Mouse (Mus musculus): ENCODE results near the gene Stn1. TPM values are rescaled to one million over a fixed set of nuclear protein-coding genes. Genes with fewer than 3 reads are reported as not detected.

The Stn1 gene
- polyA plus RNA-seq, 1 experiment from 2014 or later: 27.2 TPM

GRCm38 (mm10) chr19:47517570-47517969, 19.7 kb downstream of the Stn1 start:
- H3K4me2 ChIP-seq: no peak overlapping the region
- peaks cover 6% of the 10 kb centered on the region; the same call in 1 of the 2 replicates for H3K4me1 ChIP-seq
- H3K36me3 ChIP-seq: peaks cover 17% of the 10 kb centered on the region; the same call in 1 of the 2 replicates
- no peak for ATAC-seq (ENCODE audit: low FRiP score)
- H3K27ac ChIP-seq (replicated peaks): no peak overlapping the region
- H3K4me3 ChIP-seq (replicated peaks): no peak overlapping the region
- H3K27me3 ChIP-seq (replicated peaks): no peaks in the 10 kb centered on the region
- 66% methylated on average over 8 of the region's 8 CpGs for WGBS
- H3K9ac ChIP-seq (replicated peaks): no peak overlapping the region
- no peaks in the 10 kb centered on the region for H3K9me3 ChIP-seq (replicated peaks)

- Histone ChIP-seq H3K9ac (replicated peaks) (no peak overlapping the region), H3K27ac (replicated peaks) (no peak overlapping the region), H3K36me3 (0 out of 2 replicates have a peak, but pooled peaks cover 13% of the 10 kb centered on the region), H3K9me3 (replicated peaks) (no peaks in the 10 kb centered on the region), H3K4me1 (peaks cover 6% of the 10 kb centered on the region; the same call in 1 of the 2 replicates), H3K4me3 (replicated peaks) (no peak overlapping the region), H3K4me2 (no peak overlapping the region), H3K27me3 (replicated peaks) (no peaks in the 10 kb centered on the region)
- ATAC-seq (ENCODE audit: low FRiP score): no peak
- WGBS: 96% methylated on average over 12 of the region's 12 CpGs
These were observed 20.4 kb downstream of the Stn1 start for GRCm38 (mm10) chr19:47516879-47517278.

DNA sequence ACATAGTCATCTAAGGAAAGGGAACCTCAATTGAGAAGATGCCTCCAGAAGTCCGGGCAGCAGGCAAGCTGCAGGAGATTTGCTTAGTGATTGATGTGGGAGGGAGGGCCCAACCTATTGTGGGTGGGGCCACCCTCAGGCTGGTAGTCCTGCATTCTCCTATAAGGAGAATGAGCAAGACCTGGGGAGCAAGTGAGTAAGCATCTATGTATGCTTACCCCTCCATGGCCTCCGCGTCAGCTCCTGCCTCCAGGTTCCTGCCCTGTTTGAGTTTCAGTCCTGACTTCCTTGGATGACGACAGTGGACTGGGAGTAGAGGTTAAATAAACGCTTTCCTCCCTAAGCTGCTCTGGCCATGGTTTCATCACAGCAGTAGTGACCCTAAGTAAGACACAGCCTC, 22.2 kb downstream of the Stn1 start:
- Histone ChIP-seq H3K4me2 (no peak overlapping the region), H3K27ac (replicated peaks) (no peak overlapping the region), H3K4me3 (replicated peaks) (no peak overlapping the region), H3K4me1 (peaks cover 14% of the 10 kb centered on the region), H3K27me3 (replicated peaks) (no peaks in the 10 kb centered on the region), H3K9ac (replicated peaks) (no peak overlapping the region), H3K9me3 (replicated peaks) (no peaks in the 10 kb centered on the region), H3K36me3 (0 out of 2 replicates have a peak, but pooled peaks cover 13% of the 10 kb centered on the region)
- WGBS: 81% methylated on average over 5 of the region's 5 CpGs
- no peak for ATAC-seq (ENCODE audit: low FRiP score)

GRCm38 (mm10) chr19:47513618-47513897, 23.7 kb downstream of the Stn1 start:
- H3K27ac ChIP-seq (replicated peaks): no peak overlapping the region
- H3K27me3 ChIP-seq (replicated peaks): no peaks in the 10 kb centered on the region
- WGBS: 77% methylated on average over 4 of the region's 4 CpGs
- ATAC-seq (ENCODE audit: low FRiP score): no peak
- H3K9ac ChIP-seq (replicated peaks): no peak overlapping the region
- H3K4me1 ChIP-seq: peaks cover 8% of the 10 kb centered on the region
- 0 out of 2 replicates have a peak, but pooled peaks cover 13% of the 10 kb centered on the region for H3K36me3 ChIP-seq
- H3K9me3 ChIP-seq (replicated peaks): no peaks in the 10 kb centered on the region
- no peak overlapping the region for H3K4me2 ChIP-seq
- no peak overlapping the region for H3K4me3 ChIP-seq (replicated peaks)

DNA sequence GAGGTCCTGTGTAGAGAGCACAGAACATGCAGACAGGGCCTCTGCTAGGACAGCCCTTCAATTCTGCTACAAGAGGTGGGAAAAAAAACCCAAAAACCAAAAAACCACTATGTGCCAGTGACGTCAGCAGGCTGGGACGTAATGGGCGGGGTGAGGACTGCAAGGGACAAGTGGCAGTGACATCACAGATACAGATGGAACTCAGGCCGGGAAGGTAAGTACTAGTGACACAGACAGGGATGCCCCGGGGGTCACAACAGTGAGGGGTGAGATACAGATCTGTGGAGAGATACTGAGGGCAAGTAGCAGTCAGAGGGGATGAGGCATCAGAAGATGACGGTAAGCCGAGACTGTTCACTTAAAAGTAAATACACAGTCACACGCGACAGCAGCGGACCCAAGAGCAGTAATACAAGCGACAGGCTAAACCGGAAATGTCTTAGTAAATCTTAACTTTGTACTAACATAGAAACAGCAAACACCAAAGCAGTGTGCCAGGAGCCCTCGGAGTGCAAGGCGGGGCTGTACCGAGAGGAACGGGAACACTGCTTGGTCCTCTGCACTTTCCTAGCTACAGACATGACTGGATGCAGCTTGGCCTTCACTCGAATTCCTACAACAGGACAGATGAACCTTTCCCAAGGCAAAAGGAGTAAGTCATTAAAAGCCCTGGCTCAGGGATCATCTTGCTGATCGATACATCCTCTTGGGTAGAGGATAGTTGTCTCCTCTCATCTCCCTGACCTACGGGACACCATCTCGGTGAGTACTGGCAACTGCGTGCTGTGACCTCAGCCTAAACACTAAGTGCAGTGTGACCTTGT, 24.3 kb downstream of the Stn1 start:
- H3K4me1 ChIP-seq: peaks cover 9% of the 10 kb centered on the region
- no peaks in the 10 kb centered on the region for H3K27me3 ChIP-seq (replicated peaks)
- no peak overlapping the region for H3K4me2 ChIP-seq
- no peaks in the 10 kb centered on the region for H3K9me3 ChIP-seq (replicated peaks)
- no peak overlapping the region for H3K9ac ChIP-seq (replicated peaks)
- H3K4me3 ChIP-seq (replicated peaks): no peak overlapping the region
- WGBS: 92% methylated on average over 21 of the region's 21 CpGs
- no peak for ATAC-seq (ENCODE audit: low FRiP score)
- H3K36me3 ChIP-seq: 0 out of 2 replicates have a peak, but pooled peaks cover 13% of the 10 kb centered on the region
- no peak overlapping the region for H3K27ac ChIP-seq (replicated peaks)

DNA sequence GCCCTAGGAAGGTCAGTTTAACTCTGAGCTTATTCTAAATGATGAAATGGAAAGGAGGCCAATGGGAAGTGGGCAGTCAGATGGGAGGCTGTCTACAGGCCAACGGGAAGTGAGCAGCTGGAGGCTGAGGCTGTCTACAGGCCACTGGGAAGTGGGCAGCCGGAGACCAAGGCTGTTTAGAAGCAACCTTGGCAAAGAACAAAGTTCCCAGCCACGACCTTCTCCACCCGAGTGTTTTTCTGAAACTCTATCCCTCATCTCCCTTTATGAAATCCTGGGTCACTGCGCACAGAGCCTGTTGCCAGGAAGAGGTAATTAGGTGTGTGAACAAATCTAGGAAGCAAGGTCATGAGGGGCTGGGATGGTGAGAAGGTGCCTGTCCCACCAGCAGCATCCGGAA, 25.3 kb downstream of the Stn1 start:
- 0 out of 2 replicates have a peak, but pooled peaks cover 13% of the 10 kb centered on the region for H3K36me3 ChIP-seq
- H3K27ac ChIP-seq (replicated peaks): no peak overlapping the region
- no peak for ATAC-seq (ENCODE audit: low FRiP score)
- H3K27me3 ChIP-seq (replicated peaks): no peaks in the 10 kb centered on the region
- H3K4me3 ChIP-seq (replicated peaks): no peak overlapping the region
- peaks cover 17% of the 10 kb centered on the region for H3K4me1 ChIP-seq
- H3K4me2 ChIP-seq: no peak overlapping the region
- no peaks in the 10 kb centered on the region for H3K9me3 ChIP-seq (replicated peaks)
- H3K9ac ChIP-seq (replicated peaks): no peak overlapping the region
- 90% methylated on average over 6 of the region's 6 CpGs for WGBS

- WGBS: 65% methylated on average over 7 of the region's 7 CpGs
- H3K27me3 ChIP-seq (replicated peaks): no peaks in the 10 kb centered on the region
- H3K27ac ChIP-seq (replicated peaks): peak overlapping the region; percentile 34; the same call in 1 of the 2 replicates
- H3K9me3 ChIP-seq (replicated peaks): no peaks in the 10 kb centered on the region
- no peak overlapping the region for H3K9ac ChIP-seq (replicated peaks)
- H3K4me2 ChIP-seq: no peak overlapping the region
- no peak for ATAC-seq (ENCODE audit: low FRiP score)
- H3K4me3 ChIP-seq (replicated peaks): no peak overlapping the region
- peaks cover 17% of the 10 kb centered on the region for H3K4me1 ChIP-seq
- 0 out of 2 replicates have a peak, but pooled peaks cover 13% of the 10 kb centered on the region for H3K36me3 ChIP-seq
These were observed 26.0 kb downstream of the Stn1 start for GRCm38 (mm10) chr19:47511294-47511675.

GRCm38 (mm10) chr19:47510473-47511293, 26.6 kb downstream of the Stn1 start:
- no peak for ATAC-seq (ENCODE audit: low FRiP score)
- WGBS: 35% methylated on average over 25 of the region's 25 CpGs

GRCm38 (mm10) chr19:47510135-47510472, 27.2 kb downstream of the Stn1 start:
- Histone ChIP-seq H3K4me2 (no peak overlapping the region), H3K9me3 (replicated peaks) (no peaks in the 10 kb centered on the region), H3K27me3 (replicated peaks) (no peaks in the 10 kb centered on the region), H3K9ac (replicated peaks) (no peak overlapping the region), H3K4me3 (replicated peaks) (no peak overlapping the region), H3K27ac (replicated peaks) (no peak overlapping the region), H3K4me1 (peaks cover 17% of the 10 kb centered on the region), H3K36me3 (0 out of 2 replicates have a peak, but pooled peaks cover 6% of the 10 kb centered on the region)
- WGBS: 84% methylated on average over 7 of the region's 7 CpGs
- ATAC-seq (ENCODE audit: low FRiP score): no peak

More at GRCm38 (mm10) chr19:47510473-47511293, 26.6 kb downstream of the Stn1 start:
- peak overlapping the region; percentile 52 for H3K27ac ChIP-seq (replicated peaks)
- H3K27me3 ChIP-seq (replicated peaks): no peaks in the 10 kb centered on the region
- H3K4me3 ChIP-seq (replicated peaks): no peak overlapping the region
- H3K4me2 ChIP-seq: peak overlapping the region; percentile 21
- no peaks in the 10 kb centered on the region for H3K9me3 ChIP-seq (replicated peaks)
- no peak overlapping the region for H3K9ac ChIP-seq (replicated peaks)
- peaks cover 17% of the 10 kb centered on the region for H3K4me1 ChIP-seq
- H3K36me3 ChIP-seq: 0 out of 2 replicates have a peak, but pooled peaks cover 11% of the 10 kb centered on the region

GRCm38 (mm10) chr19:47508771-47509281, 28.5 kb downstream of the Stn1 start:
- no peak overlapping the region; the same call in 1 of the 2 replicates for H3K9ac ChIP-seq (replicated peaks)
- no peak for ATAC-seq (ENCODE audit: low FRiP score)
- H3K4me2 ChIP-seq: no peak overlapping the region
- H3K27ac ChIP-seq (replicated peaks): no peak overlapping the region
- 73% methylated on average over 5 of the region's 5 CpGs for WGBS
- H3K9me3 ChIP-seq (replicated peaks): no peaks in the 10 kb centered on the region
- no peaks in the 10 kb centered on the region for H3K27me3 ChIP-seq (replicated peaks)
- peaks cover 17% of the 10 kb centered on the region for H3K4me1 ChIP-seq
- H3K4me3 ChIP-seq (replicated peaks): no peak overlapping the region
- H3K36me3 ChIP-seq: no peaks in the 10 kb centered on the region

DNA sequence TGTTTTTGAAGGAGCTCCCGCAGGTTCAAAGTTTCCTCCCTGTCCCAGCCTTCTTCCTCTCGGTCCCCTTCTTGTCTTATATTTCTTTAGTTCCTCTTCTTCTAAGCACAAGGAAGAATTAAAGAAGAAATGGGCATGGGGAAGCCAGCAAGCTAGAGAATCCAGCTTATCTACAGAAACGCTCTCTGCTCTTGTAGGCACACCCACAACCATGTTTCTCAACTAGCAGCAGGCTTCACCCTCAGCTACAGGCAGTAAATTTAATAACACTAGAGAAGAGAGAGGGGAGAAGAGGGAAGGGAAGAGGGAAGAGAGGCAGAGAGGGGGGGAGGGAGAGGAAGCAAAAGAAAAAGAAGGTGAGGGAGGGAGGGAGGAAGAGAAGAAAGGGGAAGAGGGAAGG, 29.1 kb downstream of the Stn1 start:
- Histone ChIP-seq H3K4me2 (no peak overlapping the region), H3K9me3 (replicated peaks) (no peaks in the 10 kb centered on the region), H3K4me1 (peaks cover 17% of the 10 kb centered on the region), H3K4me3 (replicated peaks) (no peak overlapping the region), H3K27me3 (replicated peaks) (no peaks in the 10 kb centered on the region), H3K27ac (replicated peaks) (no peak overlapping the region; the same call in 1 of the 2 replicates), H3K9ac (replicated peaks) (no peak overlapping the region; the same call in 1 of the 2 replicates), H3K36me3 (no peaks in the 10 kb centered on the region)
- ATAC-seq (ENCODE audit: low FRiP score): no peak
- 88% methylated on average over 3 of the region's 3 CpGs for WGBS
